ENCODE assay signal across 9 mouse cellular contexts in the genomic region with DNA sequence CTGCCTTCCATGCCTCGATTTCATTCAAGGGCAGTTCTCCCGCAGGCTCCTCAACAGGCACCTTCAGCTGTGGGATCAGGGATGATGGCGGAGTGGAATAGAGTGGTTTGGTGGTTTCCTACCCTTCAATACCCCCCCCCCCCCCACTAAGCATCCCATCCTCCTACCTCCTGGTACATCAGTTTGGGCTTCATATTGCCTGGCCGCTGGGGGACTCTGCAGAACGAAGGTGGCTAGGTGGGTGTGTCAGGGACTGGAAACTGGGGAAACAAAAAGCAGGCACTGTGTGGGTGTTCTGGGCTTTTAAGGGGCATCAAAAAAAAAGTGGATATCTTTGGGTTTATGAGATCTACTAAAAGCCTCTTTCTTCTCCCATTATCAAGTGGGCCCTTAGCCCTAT. TPM values are rescaled to one million over a fixed set of nuclear protein-coding genes. Genes with fewer than 3 reads are reported as not detected.
DNase-seq lines count a peak whose midpoint lies in the region; ATAC-seq and TF ChIP-seq lines count a peak whose summit lies in the region.
"Had no signal": no experiment of that assay in that cellular context is flagged by ENCODE, and none has a peak within 500 bp of the region (broad histone marks: within the 10 kb centered on the region; RNA-seq: fewer than 3 reads in every experiment).

No protein-coding gene starts in this region.

- H3K27me3 ChIP-seq in heart, postnatal 0 days (ENCODE audit: control insufficient read depth, insufficient read depth, low read length): no peaks in the 10 kb centered on the region
- no peaks in the 10 kb centered on the region for H3K27me3 ChIP-seq in hindbrain, embryonic 10.5 days (ENCODE audit: insufficient read depth, poor library complexity, severe bottlenecking)
- no peaks in the 10 kb centered on the region for H3K27me3 ChIP-seq in midbrain, embryonic 10.5 days (ENCODE audit: low read depth, poor library complexity, severe bottlenecking)
- H3K27me3 ChIP-seq: Patski had no signal

- peak overlapping the region; percentile 63; the same call in 1 of the 2 replicates for H3K9ac ChIP-seq in heart, postnatal 0 days (replicated peaks; ENCODE audit: low read depth, low read length)

- no peaks in the 10 kb centered on the region for H3K9me3 ChIP-seq in heart, postnatal 0 days (replicated peaks; ENCODE audit: control insufficient read depth, low read length)
- no peaks in the 10 kb centered on the region for H3K9me3 ChIP-seq in hindbrain, embryonic 10.5 days
- H3K9me3 ChIP-seq in midbrain, embryonic 10.5 days (replicated peaks): no peaks in the 10 kb centered on the region

- ATAC-seq in heart, postnatal 0 days (ENCODE audit: insufficient read depth, low read depth): no peak

- WGBS in heart, postnatal 0 days: 58% methylated on average over 5 of the region's 5 CpGs
- WGBS in hindbrain, embryonic 10.5 days: 66% methylated on average over 5 of the region's 5 CpGs
- WGBS in midbrain, embryonic 10.5 days: 71% methylated on average over 5 of the region's 5 CpGs

- H3K27ac ChIP-seq in heart, postnatal 0 days (ENCODE audit: low read depth): no peak overlapping the region
- H3K27ac ChIP-seq in hindbrain, embryonic 10.5 days: no peak overlapping the region
- H3K27ac ChIP-seq in midbrain, embryonic 10.5 days (replicated peaks): no peak overlapping the region

- intact Hi-C loops in heart, postnatal 14 days (cut with DNase I): no loop called here
- intact Hi-C loops in gastrocnemius, postnatal 14 days (cut with DNase I; ENCODE audit: low total_unique reads): no loop called here

- H3K4me1 ChIP-seq in heart, postnatal 0 days (ENCODE audit: control insufficient read depth, insufficient read depth): peaks cover 20% of the 10 kb centered on the region
- peaks cover 18% of the 10 kb centered on the region for H3K4me1 ChIP-seq in hindbrain, embryonic 10.5 days (replicated peaks)
- peaks cover 19% of the 10 kb centered on the region for H3K4me1 ChIP-seq in midbrain, embryonic 10.5 days

- H3K36me3 ChIP-seq in heart, postnatal 0 days (replicated peaks; ENCODE audit: control insufficient read depth, insufficient read depth, low read length): peaks cover 9% of the 10 kb centered on the region; the same call in 1 of the 2 replicates
- H3K36me3 ChIP-seq in hindbrain, embryonic 10.5 days: peaks cover 32% of the 10 kb centered on the region
- H3K36me3 ChIP-seq in midbrain, embryonic 10.5 days: peaks cover 28% of the 10 kb centered on the region

- no peak for DNase-seq in heart, postnatal 0 days (ENCODE audit: low spot score)
- DNase-seq in heart, postnatal 14 days: no peak
- DNase-seq in brain, adult 2 months (ENCODE audit: low read depth, low spot score): peak; percentile 52
- DNase-seq in hindbrain, embryonic 10.5 days (ENCODE audit: low spot score): no peak
- DNase-seq in midbrain, embryonic 10.5 days (ENCODE audit: low spot score): no peak
- DNase-seq in cerebellum, adult 11-12 months: no peak
- DNase-seq in gastrocnemius, postnatal 14 days: no peak
- no peak for DNase-seq in layer of hippocampus, adult 18-20 months (ENCODE audit: low spot score in 2 of 2)

- no peak for TF ChIP-seq CTCF in heart, postnatal 0 days (IDR thresholded peaks at IDR 0.05; ENCODE audit: low read depth)

- H3K4me2 ChIP-seq in heart, postnatal 0 days (ENCODE audit: low read depth, low read length): peak overlapping the region; percentile 99

- TF ChIP-seq EP300 in heart, postnatal 0 days (IDR thresholded peaks at IDR 0.05; ENCODE audit: low read depth): no peak

- peak overlapping the region; percentile 60 for H3K4me3 ChIP-seq in heart, postnatal 0 days (ENCODE audit: low read depth, low read length)
- H3K4me3 ChIP-seq in hindbrain, embryonic 10.5 days: peak overlapping the region; percentile 63
- H3K4me3 ChIP-seq in midbrain, embryonic 10.5 days: peak overlapping the region; percentile 59

RNA-seq across cellular contexts. Expression of a gene that starts 11.1 kb away (rescaled TPM):
- 37.3 and 58.5 TPM in 2 replicates for total RNA-seq in heart, postnatal 0 days (2014; rRNA removed; ENCODE audit: low replicate concordance)
- 38.9 and 43.8 TPM in 2 replicates for polyA plus RNA-seq in heart, postnatal 0 days (2015; fragmentation: Nextera tagmentation; extraction: Ambion mirVana)
- total RNA-seq in heart, postnatal 14 days (2021): 10 to 100 TPM; 29.0 to 31.8 TPM
- polyA plus RNA-seq in hindbrain, embryonic 10.5 days (2016; fragmentation: Nextera tagmentation; extraction: Ambion mirVana): 55.7 and 73.2 TPM in 2 replicates
- polyA plus RNA-seq in midbrain, embryonic 10.5 days (2016; fragmentation: Nextera tagmentation; extraction: Ambion mirVana): 52.0 and 61.2 TPM in 2 replicates
- 10 to 100 TPM; 23.1 to 27.8 TPM for total RNA-seq in gastrocnemius, postnatal 14 days (2021)
- 100 to 1,000 TPM; 575 to 580 TPM for total RNA-seq in layer of hippocampus, adult 18-20 months (2021)

RNA-seq across cellular contexts. Expression of a gene that starts 11.1 kb away (rescaled TPM):
- 3.8 and 21.3 TPM in 2 replicates for total RNA-seq in heart, postnatal 0 days (2014; rRNA removed; ENCODE audit: low replicate concordance)
- polyA plus RNA-seq in heart, postnatal 0 days (2015; fragmentation: Nextera tagmentation; extraction: Ambion mirVana): 39.7 and 41.8 TPM in 2 replicates
- 10 to 100 TPM; 53.0 to 62.2 TPM for total RNA-seq in heart, postnatal 14 days (2021)
- 36.3 and 39.3 TPM in 2 replicates for polyA plus RNA-seq in hindbrain, embryonic 10.5 days (2016; fragmentation: Nextera tagmentation; extraction: Ambion mirVana)
- 37.3 and 39.3 TPM in 2 replicates for polyA plus RNA-seq in midbrain, embryonic 10.5 days (2016; fragmentation: Nextera tagmentation; extraction: Ambion mirVana)
- 100 to 1,000 TPM; 103 to 114 TPM for total RNA-seq in gastrocnemius, postnatal 14 days (2021)
- total RNA-seq in layer of hippocampus, adult 18-20 months (2021): 10 to 100 TPM; 24.7 to 26.5 TPM

RNA-seq across cellular contexts. Expression of a gene that starts 18.9 kb away (rescaled TPM):
- 0.23 and 1.1 TPM in 2 replicates for total RNA-seq in heart, postnatal 0 days (2014; rRNA removed; ENCODE audit: low replicate concordance)
- 0.15 and 0.18 TPM in 2 replicates for polyA plus RNA-seq in heart, postnatal 0 days (2015; fragmentation: Nextera tagmentation; extraction: Ambion mirVana)
- under 1 TPM; 0.32 to 0.55 TPM for total RNA-seq in heart, postnatal 14 days (2021)
- polyA plus RNA-seq in hindbrain, embryonic 10.5 days (2016; fragmentation: Nextera tagmentation; extraction: Ambion mirVana): 0.57 and 0.94 TPM in 2 replicates
- 0.33 and 0.52 TPM in 2 replicates for polyA plus RNA-seq in midbrain, embryonic 10.5 days (2016; fragmentation: Nextera tagmentation; extraction: Ambion mirVana)
- under 1 TPM; 0.16 to 0.22 TPM for total RNA-seq in gastrocnemius, postnatal 14 days (2021)
- not detected for total RNA-seq in layer of hippocampus, adult 18-20 months (2021)

RNA-seq across cellular contexts. Expression of a gene that starts 42.8 kb away (rescaled TPM):
- 1.9 and 2.2 TPM in 2 replicates for total RNA-seq in heart, postnatal 0 days (2014; rRNA removed; ENCODE audit: low replicate concordance)
- 1.1 TPM in 2 replicates for polyA plus RNA-seq in heart, postnatal 0 days (2015; fragmentation: Nextera tagmentation; extraction: Ambion mirVana)
- 1 to 10 TPM; 1.4 to 2.8 TPM for total RNA-seq in heart, postnatal 14 days (2021)
- 2.5 and 3.4 TPM in 2 replicates for polyA plus RNA-seq in hindbrain, embryonic 10.5 days (2016; fragmentation: Nextera tagmentation; extraction: Ambion mirVana)
- polyA plus RNA-seq in midbrain, embryonic 10.5 days (2016; fragmentation: Nextera tagmentation; extraction: Ambion mirVana): 2.3 and 2.5 TPM in 2 replicates
- total RNA-seq in gastrocnemius, postnatal 14 days (2021): 10 to 100 TPM; 11.2 to 48.8 TPM
- under 1 TPM; 0.25 to 0.35 TPM for total RNA-seq in layer of hippocampus, adult 18-20 months (2021)

RNA-seq across cellular contexts. Expression of a gene that starts 49.4 kb away (rescaled TPM):
- 129 and 138 TPM in 2 replicates for total RNA-seq in heart, postnatal 0 days (2014; rRNA removed; ENCODE audit: low replicate concordance)
- polyA plus RNA-seq in heart, postnatal 0 days (2015; fragmentation: Nextera tagmentation; extraction: Ambion mirVana): 74.0 and 80.5 TPM in 2 replicates
- total RNA-seq in heart, postnatal 14 days (2021): 100 to 1,000 TPM; 169 to 170 TPM
- 89.0 and 93.5 TPM in 2 replicates for polyA plus RNA-seq in hindbrain, embryonic 10.5 days (2016; fragmentation: Nextera tagmentation; extraction: Ambion mirVana)
- 85.9 and 89.4 TPM in 2 replicates for polyA plus RNA-seq in midbrain, embryonic 10.5 days (2016; fragmentation: Nextera tagmentation; extraction: Ambion mirVana)
- 100 to 1,000 TPM; 109 to 114 TPM for total RNA-seq in gastrocnemius, postnatal 14 days (2021)
- 100 to 1,000 TPM in 1 of 2 experiments, 10 to 100 TPM in 1; 88.8 to 103 TPM for total RNA-seq in layer of hippocampus, adult 18-20 months (2021)
